Mouse (Mus musculus) erythroblast, embryonic 14.5 days (primary cell): ENCODE results near the gene Ctdsp1.

Experiments
- GATA1 ChIP-seq: IDR thresholded peaks from 2 replicates; pipeline ENCODE4 v1.6.1; 2012; ENCODE audit warnings: low read length, inconsistent platforms, mixed read lengths
- TAL1 ChIP-seq: IDR thresholded peaks from 3 replicates; pipeline ENCODE4 v1.6.1; 2012; ENCODE audit warnings: low read length, inconsistent platforms, mixed read lengths

GRCm38 (mm10) chr1:74357531-74357930, 33.8 kb upstream of the Ctdsp1 start:
- TF ChIP-seq TAL1 (no peak), GATA1 (no peak)
